Mouse (Mus musculus) frontal cortex, postnatal 25 days (tissue): Measurements from ENCODE around the gene Rap1gap2.

Experiments used
- DNase-seq, 2 experiments: peaks; one replicate each; pipeline ENCODE4 v3.0.0; 2022; ENCODE audit warnings: low spot score in 2 of 2

The Rap1gap2 gene

GRCm38 (mm10) chr11:74462651-74463050 lies 148.1 kb downstream of the Rap1gap2 start:
- DNase-seq = no peak

- no peak for DNase-seq
These were observed 151.1 kb downstream of the Rap1gap2 start for GRCm38 (mm10) chr11:74459651-74460050.

GRCm38 (mm10) chr11:74458400-74458799 lies 152.3 kb downstream of the Rap1gap2 start:
- no peak for DNase-seq

- no peak for DNase-seq
These were observed 153.5 kb downstream of the Rap1gap2 start for GRCm38 (mm10) chr11:74457194-74457593.

GRCm38 (mm10) chr11:74448556-74448955 lies 162.2 kb downstream of the Rap1gap2 start:
- DNase-seq = no peak

GRCm38 (mm10) chr11:74447991-74448403 lies 162.7 kb downstream of the Rap1gap2 start:
- DNase-seq = no peak

GRCm38 (mm10) chr11:74445591-74445990 lies 165.1 kb downstream of the Rap1gap2 start:
- DNase-seq = no peak

- no peak for DNase-seq
These were observed 166.8 kb downstream of the Rap1gap2 start for GRCm38 (mm10) chr11:74443924-74444256.

GRCm38 (mm10) chr11:74443147-74443923 lies 167.4 kb downstream of the Rap1gap2 start:
- no peak for DNase-seq

GRCm38 (mm10) chr11:74442396-74442795 lies 168.3 kb downstream of the Rap1gap2 start:
- no peak for DNase-seq

GRCm38 (mm10) chr11:74440112-74440511 lies 170.6 kb downstream of the Rap1gap2 start:
- DNase-seq = no peak

- no peak for DNase-seq
These were observed 171.5 kb downstream of the Rap1gap2 start for GRCm38 (mm10) chr11:74439202-74439601.

GRCm38 (mm10) chr11:74438249-74438648 lies 172.5 kb downstream of the Rap1gap2 start:
- no peak for DNase-seq

GRCm38 (mm10) chr11:74435366-74435765 lies 175.3 kb downstream of the Rap1gap2 start:
- no peak for DNase-seq

GRCm38 (mm10) chr11:74433000-74433399 lies 177.7 kb downstream of the Rap1gap2 start:
- no peak for DNase-seq

GRCm38 (mm10) chr11:74429798-74430529 lies 180.8 kb downstream of the Rap1gap2 start:
- no peak for DNase-seq

GRCm38 (mm10) chr11:74426306-74426705 lies 184.4 kb downstream of the Rap1gap2 start:
- no peak for DNase-seq

GRCm38 (mm10) chr11:74422019-74422418 lies 188.7 kb downstream of the Rap1gap2 start:
- DNase-seq = no peak

GRCm38 (mm10) chr11:74421151-74421550 lies 189.6 kb downstream of the Rap1gap2 start:
- DNase-seq = no peak

- DNase-seq = no peak
These were observed 191.1 kb downstream of the Rap1gap2 start for GRCm38 (mm10) chr11:74419601-74420000.

- DNase-seq = no peak
These were observed 195.0 kb downstream of the Rap1gap2 start for GRCm38 (mm10) chr11:74415736-74416135.

GRCm38 (mm10) chr11:74414112-74414511 lies 196.6 kb downstream of the Rap1gap2 start:
- no peak for DNase-seq

GRCm38 (mm10) chr11:74413449-74413972 lies 197.2 kb downstream of the Rap1gap2 start:
- DNase-seq = no peak
